Mouse (Mus musculus): ENCODE measurements at regions not wholly inside any gene's neighbourhood (a gene's known extent, or its start where the extent isn't known, plus 50 kb on each side); places are given as distances from the start of the nearest gene placed in this dataset.

GRCm38 (mm10) chr10:119067366-119067765 is 172.5 kb downstream of the Cand1 start:
- Histone ChIP-seq H3K36me3 (ENCODE audit: control insufficient read depth, insufficient read depth, low read length) (no peaks in the 10 kb centered on the region), H3K27ac (ENCODE audit: low read depth, low read length) (no peak overlapping the region), H3K4me1 (ENCODE audit: control insufficient read depth, insufficient read depth, low read length) (0 out of 2 replicates have a peak, but pooled peaks cover 7% of the 10 kb centered on the region), H3K9me3 (ENCODE audit: control insufficient read depth, low read length) (peaks cover 2% of the 10 kb centered on the region; the same call in 1 of the 2 replicates), H3K9ac (ENCODE audit: low read depth, low read length) (no peak overlapping the region), H3K27me3 (ENCODE audit: control insufficient read depth, insufficient read depth, low read length) (no peaks in the 10 kb centered on the region), H3K4me2 (replicated peaks; ENCODE audit: low read depth, low read length) (no peak overlapping the region), H3K4me3 (ENCODE audit: low read length) (no peak overlapping the region)
- ATAC-seq (ENCODE audit: low FRiP score, low TSS enrichment): no peak
- WGBS: 93% methylated on average over 8 of the region's 8 CpGs

GRCm38 (mm10) chr10:119065974-119066373 is 173.9 kb downstream of the Cand1 start:
- no peak for ATAC-seq (ENCODE audit: low FRiP score, low TSS enrichment)
- H3K27me3 ChIP-seq (ENCODE audit: control insufficient read depth, insufficient read depth, low read length): no peaks in the 10 kb centered on the region
- H3K36me3 ChIP-seq (ENCODE audit: control insufficient read depth, insufficient read depth, low read length): no peaks in the 10 kb centered on the region
- no peak overlapping the region for H3K4me2 ChIP-seq (replicated peaks; ENCODE audit: low read depth, low read length)
- H3K9me3 ChIP-seq (ENCODE audit: control insufficient read depth, low read length): peaks cover 2% of the 10 kb centered on the region; the same call in 1 of the 2 replicates
- H3K4me1 ChIP-seq (ENCODE audit: control insufficient read depth, insufficient read depth, low read length): 0 out of 2 replicates have a peak, but pooled peaks cover 7% of the 10 kb centered on the region
- H3K9ac ChIP-seq (ENCODE audit: low read depth, low read length): no peak overlapping the region
- H3K4me3 ChIP-seq (ENCODE audit: low read length): no peak overlapping the region
- H3K27ac ChIP-seq (ENCODE audit: low read depth, low read length): no peak overlapping the region
- 25% methylated on average over 8 of the region's 8 CpGs for WGBS

GRCm38 (mm10) chr10:119065133-119065817 is 174.6 kb downstream of the Cand1 start:
- Histone ChIP-seq H3K4me2 (replicated peaks; ENCODE audit: low read depth, low read length) (no peak overlapping the region; the same call in 1 of the 2 replicates), H3K4me3 (ENCODE audit: low read length) (no peak overlapping the region), H3K9me3 (ENCODE audit: control insufficient read depth, low read length) (peaks cover 2% of the 10 kb centered on the region; the same call in 1 of the 2 replicates), H3K36me3 (ENCODE audit: control insufficient read depth, insufficient read depth, low read length) (no peaks in the 10 kb centered on the region), H3K4me1 (ENCODE audit: control insufficient read depth, insufficient read depth, low read length) (0 out of 2 replicates have a peak, but pooled peaks cover 7% of the 10 kb centered on the region), H3K27me3 (ENCODE audit: control insufficient read depth, insufficient read depth, low read length) (no peaks in the 10 kb centered on the region), H3K27ac (ENCODE audit: low read depth, low read length) (no peak overlapping the region), H3K9ac (ENCODE audit: low read depth, low read length) (no peak overlapping the region)
- ATAC-seq (ENCODE audit: low FRiP score, low TSS enrichment): peak; percentile 94
- WGBS: 35% methylated on average over 23 of the region's 23 CpGs

- Histone ChIP-seq H3K27ac (ENCODE audit: low read depth, low read length) (no peak overlapping the region), H3K4me2 (replicated peaks; ENCODE audit: low read depth, low read length) (no peak overlapping the region)
- 92% methylated on average over 12 of the region's 12 CpGs for WGBS
These were observed 175.6 kb downstream of the Cand1 start for GRCm38 (mm10) chr10:119064218-119064617.

GRCm38 (mm10) chr10:119063209-119063699 is 176.6 kb downstream of the Cand1 start:
- Histone ChIP-seq H3K4me2 (replicated peaks; ENCODE audit: low read depth, low read length) (no peak overlapping the region), H3K27me3 (ENCODE audit: control insufficient read depth, insufficient read depth, low read length) (no peaks in the 10 kb centered on the region), H3K36me3 (ENCODE audit: control insufficient read depth, insufficient read depth, low read length) (no peaks in the 10 kb centered on the region), H3K4me1 (ENCODE audit: control insufficient read depth, insufficient read depth, low read length) (0 out of 2 replicates have a peak, but pooled peaks cover 7% of the 10 kb centered on the region), H3K9ac (ENCODE audit: low read depth, low read length) (no peak overlapping the region), H3K27ac (ENCODE audit: low read depth, low read length) (no peak overlapping the region), H3K4me3 (ENCODE audit: low read length) (no peak overlapping the region), H3K9me3 (ENCODE audit: control insufficient read depth, low read length) (peaks cover 2% of the 10 kb centered on the region; the same call in 1 of the 2 replicates)
- ATAC-seq (ENCODE audit: low FRiP score, low TSS enrichment): no peak
- 84% methylated on average over 14 of the region's 14 CpGs for WGBS

More at GRCm38 (mm10) chr10:119064218-119064617, 175.6 kb downstream of the Cand1 start:
- H3K4me3 ChIP-seq (ENCODE audit: low read length): no peak overlapping the region
- ATAC-seq (ENCODE audit: low FRiP score, low TSS enrichment): no peak
- H3K9me3 ChIP-seq (ENCODE audit: control insufficient read depth, low read length): peaks cover 2% of the 10 kb centered on the region; the same call in 1 of the 2 replicates
- H3K27me3 ChIP-seq (ENCODE audit: control insufficient read depth, insufficient read depth, low read length): no peaks in the 10 kb centered on the region
- H3K36me3 ChIP-seq (ENCODE audit: control insufficient read depth, insufficient read depth, low read length): no peaks in the 10 kb centered on the region
- 0 out of 2 replicates have a peak, but pooled peaks cover 7% of the 10 kb centered on the region for H3K4me1 ChIP-seq (ENCODE audit: control insufficient read depth, insufficient read depth, low read length)
- H3K9ac ChIP-seq (ENCODE audit: low read depth, low read length): no peak overlapping the region

GRCm38 (mm10) chr10:119061958-119062599 is 177.8 kb downstream of the Cand1 start:
- H3K4me2 ChIP-seq (replicated peaks; ENCODE audit: low read depth, low read length): no peak overlapping the region
- H3K9me3 ChIP-seq (ENCODE audit: control insufficient read depth, low read length): no peaks in the 10 kb centered on the region
- H3K27me3 ChIP-seq (ENCODE audit: control insufficient read depth, insufficient read depth, low read length): no peaks in the 10 kb centered on the region
- ATAC-seq (ENCODE audit: low FRiP score, low TSS enrichment): no peak
- no peak overlapping the region for H3K27ac ChIP-seq (ENCODE audit: low read depth, low read length)
- H3K4me1 ChIP-seq (ENCODE audit: control insufficient read depth, insufficient read depth, low read length): 0 out of 2 replicates have a peak, but pooled peaks cover 7% of the 10 kb centered on the region
- H3K4me3 ChIP-seq (ENCODE audit: low read length): no peak overlapping the region
- H3K9ac ChIP-seq (ENCODE audit: low read depth, low read length): no peak overlapping the region
- H3K36me3 ChIP-seq (ENCODE audit: control insufficient read depth, insufficient read depth, low read length): no peaks in the 10 kb centered on the region
- 62% methylated on average over 13 of the region's 13 CpGs for WGBS

- WGBS: 90% methylated on average over 8 of the region's 8 CpGs
- H3K9me3 ChIP-seq (ENCODE audit: control insufficient read depth, low read length): no peaks in the 10 kb centered on the region
- no peaks in the 10 kb centered on the region for H3K27me3 ChIP-seq (ENCODE audit: control insufficient read depth, insufficient read depth, low read length)
- H3K4me1 ChIP-seq (ENCODE audit: control insufficient read depth, insufficient read depth, low read length): 0 out of 2 replicates have a peak, but pooled peaks cover 7% of the 10 kb centered on the region
- no peak overlapping the region for H3K4me3 ChIP-seq (ENCODE audit: low read length)
- no peaks in the 10 kb centered on the region for H3K36me3 ChIP-seq (ENCODE audit: control insufficient read depth, insufficient read depth, low read length)
- no peak for ATAC-seq (ENCODE audit: low FRiP score, low TSS enrichment)
- H3K27ac ChIP-seq (ENCODE audit: low read depth, low read length): no peak overlapping the region
- H3K9ac ChIP-seq (ENCODE audit: low read depth, low read length): no peak overlapping the region
- H3K4me2 ChIP-seq (replicated peaks; ENCODE audit: low read depth, low read length): no peak overlapping the region
These were observed 178.5 kb downstream of the Cand1 start for GRCm38 (mm10) chr10:119061349-119061850.

GRCm38 (mm10) chr10:119058493-119059020 is 181.3 kb downstream of the Cand1 start:
- Histone ChIP-seq H3K27ac (ENCODE audit: low read depth, low read length) (no peak overlapping the region), H3K9ac (ENCODE audit: low read depth, low read length) (no peak overlapping the region), H3K4me1 (ENCODE audit: control insufficient read depth, insufficient read depth, low read length) (no peaks in the 10 kb centered on the region), H3K9me3 (ENCODE audit: control insufficient read depth, low read length) (no peaks in the 10 kb centered on the region), H3K4me3 (ENCODE audit: low read length) (no peak overlapping the region), H3K36me3 (ENCODE audit: control insufficient read depth, insufficient read depth, low read length) (no peaks in the 10 kb centered on the region), H3K4me2 (replicated peaks; ENCODE audit: low read depth, low read length) (no peak overlapping the region), H3K27me3 (ENCODE audit: control insufficient read depth, insufficient read depth, low read length) (no peaks in the 10 kb centered on the region)
- 77% methylated on average over 10 of the region's 10 CpGs for WGBS
- ATAC-seq (ENCODE audit: low FRiP score, low TSS enrichment): no peak
